Mouse (Mus musculus): Measurements from ENCODE around the gene Parp6. TPM values are rescaled to one million over a fixed set of nuclear protein-coding genes. Genes with fewer than 3 reads are reported as not detected.

Parp6 gene
- total and polyA plus RNA-seq, 2 experiments from 2014 or later = 137 to 195 TPM

GRCm38 (mm10) chr9:59661298-59661975 is 44.4 kb downstream of the Parp6 start:
- H3K4me3 ChIP-seq (ENCODE audit: low read depth, low read length) = no peak overlapping the region
- no peaks in the 10 kb centered on the region for H3K27me3 ChIP-seq (ENCODE audit: insufficient read depth, low read length)
- peaks cover 26% of the 10 kb centered on the region for H3K36me3 ChIP-seq (ENCODE audit: insufficient read depth)
- H3K4me1 ChIP-seq (ENCODE audit: insufficient read depth) = peaks cover 32% of the 10 kb centered on the region
- ATAC-seq (no peak), DNase-seq (no peak)
- 61% methylated on average over 6 of the region's 6 CpGs for WGBS
- TF ChIP-seq CTCF (IDR thresholded peaks at IDR 0.05; ENCODE audit: low read depth) = no peak
- H3K9me3 ChIP-seq (ENCODE audit: low read length) = no peaks in the 10 kb centered on the region
- no peak overlapping the region for H3K9ac ChIP-seq
- H3K4me2 ChIP-seq (ENCODE audit: low read depth) = no peak overlapping the region
- H3K27ac ChIP-seq (ENCODE audit: low read depth, low read length) = 0 out of 2 replicates have a peak overlapping the region, but pooled peaks have one; percentile 15

DNA sequence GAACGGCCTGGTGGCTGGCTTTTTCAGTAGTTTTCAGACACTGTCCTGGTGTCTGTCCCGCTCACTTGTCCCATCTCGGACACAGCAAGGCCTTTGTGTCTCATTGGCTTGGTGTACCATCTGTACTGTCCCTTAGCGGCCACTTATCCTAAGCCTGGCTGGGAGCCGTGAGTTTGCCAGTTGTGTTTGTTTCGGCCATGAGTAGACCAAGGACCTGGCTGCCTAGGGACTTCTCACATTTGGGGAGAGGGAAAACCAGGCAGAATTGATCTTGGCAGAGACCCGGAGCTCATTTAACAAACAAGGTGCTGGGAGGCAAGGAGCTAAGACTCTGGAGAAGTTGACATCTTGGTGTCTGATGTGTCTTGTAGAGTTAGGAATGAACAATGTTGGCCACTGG is 46.1 kb downstream of the Parp6 start:
- TF ChIP-seq CTCF (IDR thresholded peaks at IDR 0.05; ENCODE audit: low read depth) = no peak
- Histone ChIP-seq H3K4me3 (ENCODE audit: low read depth, low read length) (no peak overlapping the region), H3K27ac (ENCODE audit: low read depth, low read length) (no peak overlapping the region), H3K9ac (no peak overlapping the region), H3K4me2 (ENCODE audit: low read depth) (no peak overlapping the region), H3K9me3 (ENCODE audit: low read length) (no peaks in the 10 kb centered on the region), H3K36me3 (ENCODE audit: insufficient read depth) (peaks cover 44% of the 10 kb centered on the region), H3K4me1 (ENCODE audit: insufficient read depth) (peaks cover 28% of the 10 kb centered on the region), H3K27me3 (ENCODE audit: insufficient read depth, low read length) (no peaks in the 10 kb centered on the region)
- ATAC-seq (no peak), DNase-seq (no peak)
- 78% methylated on average over 7 of the region's 7 CpGs for WGBS

DNA sequence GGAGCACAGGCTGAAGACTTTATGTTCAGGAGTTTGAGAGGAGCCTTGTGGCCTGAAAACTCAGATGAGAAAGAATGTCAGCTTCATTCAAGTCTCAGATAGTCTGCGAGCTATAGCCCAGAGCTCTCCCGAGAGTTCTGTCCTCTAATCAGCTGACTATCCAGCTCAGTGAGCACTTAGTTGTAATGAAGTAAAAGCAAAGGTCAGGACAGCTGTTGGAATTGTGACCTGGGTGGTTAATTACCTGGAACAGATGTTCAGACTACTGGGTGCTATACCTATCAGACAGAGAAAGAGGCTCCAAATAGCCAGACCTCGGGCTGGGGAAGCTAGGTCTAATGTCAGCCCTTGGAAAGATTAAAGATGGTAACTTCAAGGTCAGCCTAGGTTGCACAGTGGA is 46.9 kb downstream of the Parp6 start:
- H3K27me3 ChIP-seq (ENCODE audit: insufficient read depth, low read length) = no peaks in the 10 kb centered on the region
- no peak for DNase-seq
- H3K36me3 ChIP-seq (ENCODE audit: insufficient read depth) = peaks cover 51% of the 10 kb centered on the region
- no peak for ATAC-seq
- H3K9ac ChIP-seq = no peak overlapping the region
- H3K4me1 ChIP-seq (ENCODE audit: insufficient read depth) = peaks cover 23% of the 10 kb centered on the region
- H3K4me2 ChIP-seq (ENCODE audit: low read depth) = no peak overlapping the region
- H3K4me3 ChIP-seq (ENCODE audit: low read depth, low read length) = no peak overlapping the region
- TF ChIP-seq CTCF (IDR thresholded peaks at IDR 0.05; ENCODE audit: low read depth) = no peak
- H3K27ac ChIP-seq (ENCODE audit: low read depth, low read length) = no peak overlapping the region
- no peaks in the 10 kb centered on the region for H3K9me3 ChIP-seq (ENCODE audit: low read length)
- 63% methylated on average over 3 of the region's 3 CpGs for WGBS

DNA sequence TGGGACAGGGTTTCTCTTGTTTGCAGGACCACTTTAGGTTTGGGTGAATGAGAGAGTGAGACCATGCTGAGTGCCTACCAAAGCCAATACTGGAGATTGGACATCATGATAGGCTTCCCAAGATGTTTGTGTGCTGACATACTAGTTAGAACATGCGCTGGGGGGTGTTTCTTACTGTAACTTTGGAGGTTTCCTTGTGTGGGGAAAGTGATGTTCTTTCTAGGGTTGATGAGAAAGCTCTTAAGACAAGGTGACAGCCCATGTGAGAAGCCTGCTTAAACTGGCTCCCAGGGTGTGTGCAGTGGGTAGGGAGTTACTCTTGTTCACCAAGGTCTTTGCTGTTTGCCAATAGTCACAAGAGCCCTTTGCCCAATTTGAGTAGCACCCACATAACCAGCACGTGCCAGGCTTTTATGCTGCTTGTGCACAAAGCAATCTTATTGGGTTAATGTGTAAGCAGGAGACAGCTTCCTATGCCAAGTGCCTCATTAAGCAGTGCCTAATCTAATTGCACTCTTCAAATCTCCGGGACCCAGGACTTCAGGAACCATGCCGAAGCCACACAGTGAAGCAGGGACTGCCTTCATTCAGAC is 47.7 kb downstream of the Parp6 start:
- H3K4me1 ChIP-seq (ENCODE audit: insufficient read depth) = peaks cover 15% of the 10 kb centered on the region
- H3K36me3 ChIP-seq (ENCODE audit: insufficient read depth) = peaks cover 58% of the 10 kb centered on the region
- H3K27me3 ChIP-seq (ENCODE audit: insufficient read depth, low read length) = no peaks in the 10 kb centered on the region
- ATAC-seq (peak; percentile 21; the same call in 1 of the 2 replicates), DNase-seq (no peak)
- no peak for TF ChIP-seq CTCF (IDR thresholded peaks at IDR 0.05; ENCODE audit: low read depth)
- no peak overlapping the region for H3K4me3 ChIP-seq (ENCODE audit: low read depth, low read length)
- 35% methylated on average over 4 of the region's 4 CpGs for WGBS
- H3K9me3 ChIP-seq (ENCODE audit: low read length) = no peaks in the 10 kb centered on the region
- H3K9ac ChIP-seq = no peak overlapping the region
- H3K4me2 ChIP-seq (ENCODE audit: low read depth) = no peak overlapping the region
- no peak overlapping the region for H3K27ac ChIP-seq (ENCODE audit: low read depth, low read length)

DNA sequence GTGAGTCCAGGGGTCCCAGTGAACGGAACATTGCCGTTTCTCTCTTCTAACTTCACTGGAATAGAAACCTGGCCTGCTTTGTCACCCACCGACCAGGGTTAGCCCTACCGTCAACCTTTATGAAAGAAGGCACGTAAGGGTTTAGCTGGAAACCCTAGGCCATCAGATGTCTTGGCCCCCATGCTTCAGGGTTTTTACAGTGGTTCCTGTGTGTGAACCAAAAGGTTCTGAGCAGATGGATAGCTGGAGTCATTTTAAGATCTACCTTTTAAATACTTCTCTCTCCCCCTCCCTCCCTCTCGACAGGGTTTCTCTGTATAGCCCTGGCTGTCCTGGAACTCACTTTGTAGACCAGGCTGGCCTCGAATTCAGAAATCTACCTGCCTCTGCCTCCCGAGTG is 48.9 kb downstream of the Parp6 start:
- H3K4me3 ChIP-seq (ENCODE audit: low read depth, low read length) = no peak overlapping the region
- H3K27me3 ChIP-seq (ENCODE audit: insufficient read depth, low read length) = no peaks in the 10 kb centered on the region
- no peak overlapping the region for H3K4me2 ChIP-seq (ENCODE audit: low read depth)
- no peak overlapping the region for H3K9ac ChIP-seq
- H3K9me3 ChIP-seq (ENCODE audit: low read length) = no peaks in the 10 kb centered on the region
- ATAC-seq = no peak
- H3K4me1 ChIP-seq (ENCODE audit: insufficient read depth) = peaks cover 6% of the 10 kb centered on the region
- no peak for DNase-seq
- peaks cover 70% of the 10 kb centered on the region for H3K36me3 ChIP-seq (ENCODE audit: insufficient read depth)
- no peak for TF ChIP-seq CTCF (IDR thresholded peaks at IDR 0.05; ENCODE audit: low read depth)
- no peak overlapping the region for H3K27ac ChIP-seq (ENCODE audit: low read depth, low read length)
- WGBS = 91% methylated on average over 8 of the region's 8 CpGs

DNA sequence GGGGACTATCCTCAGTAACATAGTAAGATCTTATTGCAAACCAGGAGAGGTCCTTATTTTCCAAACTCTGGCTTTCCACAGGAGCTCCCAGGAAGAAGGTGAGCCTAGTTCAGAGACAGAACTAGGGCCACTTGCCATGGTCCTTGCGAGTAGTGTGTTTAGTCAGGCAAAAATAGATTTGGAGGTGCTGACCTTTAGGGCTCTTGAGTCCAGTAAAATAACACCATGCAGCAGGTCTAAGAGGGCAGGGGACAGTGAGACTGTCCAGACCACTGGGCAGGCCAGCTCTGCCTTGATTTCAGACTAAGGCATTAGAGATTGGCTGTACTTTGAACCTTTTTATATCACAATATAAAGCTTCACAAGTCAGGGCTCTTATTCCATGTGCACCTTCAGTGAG is 49.7 kb downstream of the Parp6 start:
- H3K27me3 ChIP-seq (ENCODE audit: insufficient read depth, low read length) = no peaks in the 10 kb centered on the region
- peaks cover 78% of the 10 kb centered on the region for H3K36me3 ChIP-seq (ENCODE audit: insufficient read depth)
- H3K27ac ChIP-seq (ENCODE audit: low read depth, low read length) = no peak overlapping the region
- no peaks in the 10 kb centered on the region for H3K9me3 ChIP-seq (ENCODE audit: low read length)
- H3K4me2 ChIP-seq (ENCODE audit: low read depth) = no peak overlapping the region
- TF ChIP-seq CTCF (IDR thresholded peaks at IDR 0.05; ENCODE audit: low read depth) = no peak
- no peak overlapping the region for H3K9ac ChIP-seq
- DNase-seq (no peak), ATAC-seq (no peak)
- H3K4me3 ChIP-seq (ENCODE audit: low read depth, low read length) = no peak overlapping the region
- no peaks in the 10 kb centered on the region for H3K4me1 ChIP-seq (ENCODE audit: insufficient read depth)
- 83% methylated on average over 1 of the region's 1 CpGs for WGBS

GRCm38 (mm10) chr9:59667250-59667649 is 50.2 kb downstream of the Parp6 start:
- Histone ChIP-seq H3K36me3 (ENCODE audit: insufficient read depth) (peaks cover 82% of the 10 kb centered on the region), H3K4me3 (ENCODE audit: low read depth, low read length) (no peak overlapping the region), H3K4me1 (ENCODE audit: insufficient read depth) (no peaks in the 10 kb centered on the region), H3K4me2 (ENCODE audit: low read depth) (no peak overlapping the region), H3K9me3 (ENCODE audit: low read length) (no peaks in the 10 kb centered on the region), H3K27ac (ENCODE audit: low read depth, low read length) (0 out of 2 replicates have a peak overlapping the region, but pooled peaks have one; percentile 40), H3K27me3 (ENCODE audit: insufficient read depth, low read length) (no peaks in the 10 kb centered on the region), H3K9ac (no peak overlapping the region)
- peak; percentile 69 for ATAC-seq
- TF ChIP-seq CTCF (IDR thresholded peaks at IDR 0.05; ENCODE audit: low read depth) = no peak
- DNase-seq = peak; percentile 32
- WGBS = 58% methylated on average over 4 of the region's 4 CpGs

Measured in forebrain, postnatal 0 days (tissue).